Mouse (Mus musculus) effector memory CD4-positive, alpha-beta T cell, adult 7 months (primary cell): ENCODE results near the gene Rhox4g. TPM values are rescaled to one million over a fixed set of nuclear protein-coding genes. Genes with fewer than 3 reads are reported as not detected.

ENCODE experiments used
- polyA plus RNA-seq: library from polyadenylated mRNA; unstranded; fragments of 100-300 nt; shearing (Covaris generic); gene quantifications from one replicate; pipeline ENCODE4 v1.2.1, GENCODE M21; 2017

Rhox4g gene
- not detected for polyA plus RNA-seq

GRCm38 (mm10) chrX:37651227-37651626 lies at the start of gene Rhox4g:
Gene Rhox4g (minus strand): TSS chrX:37651327.

GRCm38 (mm10) chrX:37673177-37673576 lies 22.1 kb upstream of the Rhox4g start, which contains the start of gene Rhox2h:
Gene Rhox2h (minus strand): TSS chrX:37673277.

GRCm38 (mm10) chrX:37668664-37669063 lies 17.5 kb upstream of the Rhox4g start, which contains the start of gene Rhox3h:
Gene Rhox3h (minus strand): TSS chrX:37668764.

GRCm38 (mm10) chrX:37643370-37643769 lies 7.8 kb downstream of the Rhox4g start, which contains the start of gene Rhox2g:
Gene Rhox2g (minus strand): TSS chrX:37643470.

GRCm38 (mm10) chrX:37628512-37628911 lies 22.6 kb downstream of the Rhox4g start, which contains the start of gene Rhox3g:
Gene Rhox3g (minus strand): TSS chrX:37628612.

GRCm38 (mm10) chrX:37607604-37608003 lies 43.5 kb downstream of the Rhox4g start, which contains the start of gene Rhox4f:
Gene Rhox4f (minus strand): TSS chrX:37607704.

Other genes with a start within 250 kb of the Rhox4g start
- not detected for gene Rhox2b, start 239.3 kb downstream of the Rhox4g start, polyA plus RNA-seq
- gene Rhox4b, start 218.8 kb downstream of the Rhox4g start, polyA plus RNA-seq: not detected
- gene Rhox2c, start 197.6 kb downstream of the Rhox4g start, polyA plus RNA-seq: not detected
- not detected for gene Rhox3c, start 192.7 kb downstream of the Rhox4g start, polyA plus RNA-seq
- 0.39 TPM for gene Rhox4c, start 171.0 kb downstream of the Rhox4g start, polyA plus RNA-seq
- not detected for gene Rhox2d, start 157.9 kb downstream of the Rhox4g start, polyA plus RNA-seq
- gene Rhox4d, start 137.0 kb downstream of the Rhox4g start, polyA plus RNA-seq: 0.60 TPM
- not detected for gene Rhox2e, start 120.9 kb downstream of the Rhox4g start, polyA plus RNA-seq
- not detected for gene Rhox3e, start 109.3 kb downstream of the Rhox4g start, polyA plus RNA-seq
- gene Rhox4e, start 93.9 kb downstream of the Rhox4g start, polyA plus RNA-seq: not detected
- gene Rhox2f, start 79.9 kb downstream of the Rhox4g start, polyA plus RNA-seq: 0.84 TPM
- not detected for gene Rhox3f, start 70.3 kb downstream of the Rhox4g start, polyA plus RNA-seq
- not detected for gene Rhox4f, start 43.6 kb downstream of the Rhox4g start, polyA plus RNA-seq
- gene Rhox3g, start 22.7 kb downstream of the Rhox4g start, polyA plus RNA-seq: not detected
- gene Rhox2g, start 7.9 kb downstream of the Rhox4g start, polyA plus RNA-seq: not detected
- gene Rhox3h, start 17.4 kb upstream of the Rhox4g start, polyA plus RNA-seq: not detected
- gene Rhox2h, start 21.9 kb upstream of the Rhox4g start, polyA plus RNA-seq: not detected
- gene Rhox5, start 153.5 kb upstream of the Rhox4g start, polyA plus RNA-seq: not detected
- gene Rhox6, start 175.6 kb upstream of the Rhox4g start, polyA plus RNA-seq: not detected
- not detected for gene Rhox7a, start 180.4 kb upstream of the Rhox4g start, polyA plus RNA-seq
- not detected for gene Rhox8, start 227.6 kb upstream of the Rhox4g start, polyA plus RNA-seq
- not detected for gene Rhox7b, start 245.9 kb upstream of the Rhox4g start, polyA plus RNA-seq